In genomic region chr4:137790981-137791380, GRCm38 (mm10) we compare ENCODE assay signal across 33 mouse cellular contexts. TPM values are rescaled to one million over a fixed set of nuclear protein-coding genes. Genes with fewer than 3 reads are reported as not detected.
DNase-seq lines count a peak whose midpoint lies in the region; ATAC-seq lines count a peak whose summit lies in the region.
"Had no signal": no experiment of that assay in that cellular context is flagged by ENCODE, and none has a peak within 500 bp of the region (broad histone marks: within the 10 kb centered on the region; RNA-seq: fewer than 3 reads in every experiment).

No protein-coding gene starts in this region.

- peaks cover 20% of the 10 kb centered on the region for H3K27me3 ChIP-seq in kidney, embryonic 15.5 days
- H3K27me3 ChIP-seq in midbrain, embryonic 12.5 days, result peaks cover 18% of the 10 kb centered on the region
- H3K27me3 ChIP-seq in midbrain, embryonic 11.5 days (ENCODE audit: control insufficient read depth, insufficient read depth, low read length), result peaks cover 3% of the 10 kb centered on the region
- peaks cover 7% of the 10 kb centered on the region for H3K27me3 ChIP-seq in embryonic facial prominence, embryonic 13.5 days

- H3K4me1 ChIP-seq in kidney, embryonic 15.5 days, result peaks cover 19% of the 10 kb centered on the region
- peaks cover 37% of the 10 kb centered on the region for H3K4me1 ChIP-seq in midbrain, embryonic 12.5 days
- H3K4me1 ChIP-seq in midbrain, embryonic 11.5 days (ENCODE audit: control insufficient read depth, insufficient read depth, low read length), result peaks cover 19% of the 10 kb centered on the region
- peaks cover 74% of the 10 kb centered on the region for H3K4me1 ChIP-seq in embryonic facial prominence, embryonic 13.5 days

- peak overlapping the region; percentile 15; the same call in 1 of the 2 replicates for H3K27ac ChIP-seq in kidney, embryonic 15.5 days
- 0 out of 2 replicates have a peak overlapping the region, but pooled peaks have one; percentile 8 for H3K27ac ChIP-seq in midbrain, embryonic 12.5 days (replicated peaks)
- H3K27ac ChIP-seq in midbrain, embryonic 11.5 days (ENCODE audit: low read depth, low read length), result no peak overlapping the region
- H3K27ac ChIP-seq in embryonic facial prominence, embryonic 13.5 days, result peak overlapping the region; percentile 92
- H3K27ac ChIP-seq: heart, embryonic 10.5 days; heart, embryonic 15.5 days; hindbrain, embryonic 12.5 days; liver, embryonic 15.5 days; lung, embryonic 15.5 days; neural tube, embryonic 12.5 days; stomach, postnatal 0 days had no signal

- H3K4me2 ChIP-seq in kidney, embryonic 15.5 days, result no peak overlapping the region
- H3K4me2 ChIP-seq in midbrain, embryonic 12.5 days (replicated peaks), result no peak overlapping the region
- H3K4me2 ChIP-seq in midbrain, embryonic 11.5 days, result no peak overlapping the region
- H3K4me2 ChIP-seq in embryonic facial prominence, embryonic 13.5 days, result peak overlapping the region; percentile 24; the same call in 1 of the 2 replicates
- H3K4me2 ChIP-seq: heart, embryonic 15.5 days; hindbrain, embryonic 12.5 days; liver, embryonic 15.5 days; lung, embryonic 15.5 days; neural tube, embryonic 12.5 days had no signal

- H3K4me3 ChIP-seq in kidney, embryonic 15.5 days (replicated peaks), result no peak overlapping the region
- no peak overlapping the region for H3K4me3 ChIP-seq in midbrain, embryonic 12.5 days
- H3K4me3 ChIP-seq in midbrain, embryonic 11.5 days (ENCODE audit: low read depth, low read length), result no peak overlapping the region
- no peak overlapping the region for H3K4me3 ChIP-seq in embryonic facial prominence, embryonic 13.5 days
- H3K4me3 ChIP-seq: erythroblast, embryonic 14.5 days; heart, embryonic 10.5 days; heart, embryonic 15.5 days; hindbrain, embryonic 12.5 days; liver, embryonic 15.5 days; lung, embryonic 15.5 days; myocyte; neural tube, embryonic 12.5 days had no signal

- no peaks in the 10 kb centered on the region for H3K9me3 ChIP-seq in kidney, embryonic 15.5 days (replicated peaks)
- H3K9me3 ChIP-seq in midbrain, embryonic 12.5 days, result no peaks in the 10 kb centered on the region
- no peaks in the 10 kb centered on the region for H3K9me3 ChIP-seq in midbrain, embryonic 11.5 days (ENCODE audit: control insufficient read depth, low read length)
- no peaks in the 10 kb centered on the region for H3K9me3 ChIP-seq in embryonic facial prominence, embryonic 13.5 days
- H3K9me3 ChIP-seq: heart, embryonic 10.5 days; heart, embryonic 15.5 days; hindbrain, embryonic 12.5 days; liver, embryonic 15.5 days; lung, embryonic 15.5 days; neural tube, embryonic 12.5 days had no signal

- no peak overlapping the region for H3K9ac ChIP-seq in kidney, embryonic 15.5 days
- H3K9ac ChIP-seq in midbrain, embryonic 12.5 days (replicated peaks), result no peak overlapping the region
- H3K9ac ChIP-seq in midbrain, embryonic 11.5 days (ENCODE audit: low read length), result no peak overlapping the region
- no peak overlapping the region for H3K9ac ChIP-seq in embryonic facial prominence, embryonic 13.5 days
- H3K9ac ChIP-seq: heart, embryonic 15.5 days; hindbrain, embryonic 12.5 days; liver, embryonic 15.5 days; lung, embryonic 15.5 days; neural tube, embryonic 12.5 days had no signal

- no peak for ATAC-seq in kidney, embryonic 15.5 days (replicated peaks; ENCODE audit: low FRiP score)
- ATAC-seq in midbrain, embryonic 12.5 days (ENCODE audit: low FRiP score, low read depth), result no peak
- ATAC-seq in midbrain, embryonic 11.5 days (ENCODE audit: low FRiP score), result no peak
- no peak for ATAC-seq in embryonic facial prominence, embryonic 13.5 days (ENCODE audit: insufficient number of reproducible peaks, insufficient read depth, low FRiP score, low TSS enrichment, low read depth)
- ATAC-seq: activated CD4-positive, CD25-positive, alpha-beta regulatory T cell, adult 4 months; CD4-positive, CD25-positive, alpha-beta regulatory T cell, adult 4 months; intestine, embryonic 16.5 days; midbrain, embryonic 16.5 days had no signal

- no peak for DNase-seq in kidney, adult 11 months
- no peak for DNase-seq in midbrain, embryonic 11.5 days (ENCODE audit: low spot score, missing footprints)
- DNase-seq in urinary bladder, adult 2 months (ENCODE audit: low spot score), result no peak
- DNase-seq in B cell, adult 2 months, result no peak
- DNase-seq: adrenal gland, adult 2 months; adrenal gland, postnatal 36 days; cerebellum, adult 2 months; cerebellum, postnatal 14 days; gastrocnemius, postnatal 25 days; heart, adult 11 months; kidney, adult 9 months; kidney, postnatal 36 days; liver; lung, postnatal 36 days; right cerebral cortex, postnatal 4 days; thymus, adult 18-20 months; thymus, postnatal 25 days had no signal

- WGBS in kidney, embryonic 15.5 days, result 76% methylated on average over 5 of the region's 5 CpGs
- WGBS in midbrain, embryonic 12.5 days, result 82% methylated on average over 5 of the region's 5 CpGs
- WGBS in midbrain, embryonic 11.5 days, result 85% methylated on average over 5 of the region's 5 CpGs
- WGBS in embryonic facial prominence, embryonic 13.5 days, result 83% methylated on average over 5 of the region's 5 CpGs

- H3K36me3 ChIP-seq in kidney, embryonic 15.5 days, result no peaks in the 10 kb centered on the region
- H3K36me3 ChIP-seq in midbrain, embryonic 12.5 days, result no peaks in the 10 kb centered on the region
- H3K36me3 ChIP-seq in midbrain, embryonic 11.5 days (ENCODE audit: control insufficient read depth, insufficient read depth, low read length), result no peaks in the 10 kb centered on the region
- no peaks in the 10 kb centered on the region for H3K36me3 ChIP-seq in embryonic facial prominence, embryonic 13.5 days
- H3K36me3 ChIP-seq: heart, embryonic 10.5 days; heart, embryonic 15.5 days; hindbrain, embryonic 12.5 days; liver, embryonic 15.5 days; lung, embryonic 15.5 days; neural tube, embryonic 12.5 days had no signal

RNA-seq across cellular contexts. Expression of gene Alpl, which starts 5.2 kb away (rescaled TPM):
- 12.9 and 25.3 TPM in 2 replicates for polyA plus RNA-seq in kidney, embryonic 15.5 days (2015; fragmentation: Nextera tagmentation; extraction: Ambion mirVana)
- 14.7 and 17.1 TPM in 2 replicates for polyA plus RNA-seq in midbrain, embryonic 12.5 days (2016; fragmentation: Nextera tagmentation; extraction: Ambion mirVana)
- 23.7 and 24.5 TPM in 2 replicates for polyA plus RNA-seq in midbrain, embryonic 11.5 days (2014; fragmentation: Nextera tagmentation; extraction: Ambion mirVana)
- polyA plus RNA-seq in embryonic facial prominence, embryonic 13.5 days (2015; fragmentation: Nextera tagmentation; extraction: Ambion mirVana), result 110 and 122 TPM in 2 replicates
- polyA plus RNA-seq in urinary bladder, adult 2 months (2012; rRNA removed), result 96.6 and 104 TPM in 2 replicates
